Mouse (Mus musculus) gastrocnemius, adult 8-10 months (tissue): Measurements from ENCODE around the gene Nell1. TPM values are rescaled to one million over a fixed set of nuclear protein-coding genes. Genes with fewer than 3 reads are reported as not detected.

Experiments
- DNase-seq, 2 experiments: peaks; one replicate each; pipeline ENCODE4 v3.0.0; 2022; ENCODE audit warnings: low spot score in 2 of 2
- total RNA-seq, 4 experiments: library from RNA; stranded (reverse); gene quantifications; 2 replicates each; pipeline ENCODE4 v1.2.4; 2022

Gene Nell1
- total RNA-seq, 4 experiments from 2014 or later: 0.13 to 0.18 (median 0.17) TPM

DNA sequence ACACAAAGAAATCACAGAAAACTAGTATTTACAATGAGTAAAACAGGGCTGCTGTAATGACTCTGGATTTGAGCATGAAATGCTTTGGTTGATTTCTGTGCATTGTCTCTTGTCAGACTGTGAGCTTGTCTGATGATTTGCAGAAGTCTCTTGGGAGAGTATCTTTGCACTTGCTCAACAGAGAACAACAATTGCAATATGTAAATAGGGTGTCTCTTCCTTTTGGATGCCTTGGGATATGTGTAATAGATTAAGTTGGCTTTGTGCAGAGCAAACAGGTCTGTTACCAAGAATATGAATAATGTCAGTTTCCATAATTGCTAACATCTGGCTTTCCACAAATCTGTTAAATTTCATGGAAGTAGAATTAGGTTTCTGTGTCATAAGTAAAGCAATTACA lies 868.0 kb downstream of the Nell1 start:
- DNase-seq: no peak

DNA sequence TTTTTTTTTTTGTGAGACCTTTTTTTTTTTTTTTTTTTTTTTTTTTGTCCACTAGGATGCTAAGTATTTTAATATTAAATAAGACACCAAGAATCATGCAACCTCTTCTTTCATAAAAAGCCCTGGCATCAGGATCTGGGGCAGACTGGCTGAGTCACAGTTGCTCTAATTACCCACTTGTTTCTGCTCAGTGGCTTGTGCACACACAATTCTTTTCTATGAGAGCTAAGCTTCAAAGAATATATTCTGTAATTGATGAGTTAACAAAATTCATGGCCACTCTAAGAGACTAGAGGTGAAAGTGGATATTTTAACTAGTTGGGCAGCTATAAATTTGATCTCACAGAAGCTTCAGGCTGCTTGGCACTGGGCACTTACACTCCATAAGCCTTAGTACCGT lies 873.3 kb downstream of the Nell1 start:
- DNase-seq: no peak

DNA sequence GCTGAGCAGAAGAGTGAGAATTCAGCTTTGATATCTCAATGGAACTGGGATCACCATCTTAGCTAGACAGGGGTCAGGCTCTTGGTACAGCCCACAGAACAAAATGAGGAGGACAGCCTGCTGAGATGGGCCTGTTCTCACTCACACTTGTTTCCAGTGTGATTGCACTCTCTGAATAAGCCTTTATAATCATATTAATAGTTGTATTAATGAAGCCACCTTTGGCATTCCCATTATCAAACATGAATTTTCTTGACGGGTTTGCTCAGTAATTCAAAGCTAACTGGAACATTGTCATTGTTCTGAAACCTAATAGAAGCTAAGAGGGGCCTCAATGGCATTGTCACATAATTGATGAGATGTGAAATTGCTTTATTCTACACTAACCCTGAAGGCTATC lies 875.6 kb downstream of the Nell1 start:
- DNase-seq: no peak

DNA sequence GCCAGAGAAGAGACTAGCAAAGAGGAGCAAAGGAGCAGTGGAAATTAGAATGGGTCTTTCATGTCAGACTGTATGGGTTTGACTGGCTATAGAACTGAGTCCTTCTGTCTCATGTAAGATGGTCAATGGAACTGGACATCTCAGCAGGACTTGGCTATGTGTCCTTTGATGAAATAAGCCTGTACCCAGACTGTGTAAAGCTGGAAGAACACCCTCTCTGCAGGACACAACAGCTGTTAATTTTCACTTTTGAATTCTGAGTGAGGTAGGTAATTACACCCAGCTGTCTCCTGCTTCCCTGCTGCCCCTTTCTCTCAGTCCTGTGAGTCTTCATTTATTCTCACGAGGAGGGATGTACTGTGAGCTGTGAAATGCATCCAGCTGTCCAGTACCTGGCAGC lies 895.5 kb downstream of the Nell1 start:
- no peak for DNase-seq

DNA sequence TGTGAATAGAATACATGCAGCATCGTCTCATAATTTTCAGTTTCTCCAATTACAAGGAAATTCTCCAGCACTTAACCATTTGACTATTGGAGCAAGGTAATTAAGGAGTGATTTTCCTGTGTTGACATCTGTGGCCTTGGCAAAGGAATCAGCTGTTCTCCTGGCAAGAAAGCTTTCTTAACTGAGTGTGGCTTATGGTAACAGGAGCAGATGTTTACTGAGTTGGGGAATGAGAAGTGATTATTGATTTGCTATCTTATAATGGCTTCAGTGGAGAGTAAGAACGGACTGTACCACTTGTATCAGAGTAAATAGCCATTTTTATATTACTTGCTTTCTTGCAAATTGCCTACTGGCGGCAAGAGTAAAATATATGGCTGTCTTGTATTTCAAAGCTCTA lies 913.0 kb downstream of the Nell1 start:
- DNase-seq: no peak

DNA sequence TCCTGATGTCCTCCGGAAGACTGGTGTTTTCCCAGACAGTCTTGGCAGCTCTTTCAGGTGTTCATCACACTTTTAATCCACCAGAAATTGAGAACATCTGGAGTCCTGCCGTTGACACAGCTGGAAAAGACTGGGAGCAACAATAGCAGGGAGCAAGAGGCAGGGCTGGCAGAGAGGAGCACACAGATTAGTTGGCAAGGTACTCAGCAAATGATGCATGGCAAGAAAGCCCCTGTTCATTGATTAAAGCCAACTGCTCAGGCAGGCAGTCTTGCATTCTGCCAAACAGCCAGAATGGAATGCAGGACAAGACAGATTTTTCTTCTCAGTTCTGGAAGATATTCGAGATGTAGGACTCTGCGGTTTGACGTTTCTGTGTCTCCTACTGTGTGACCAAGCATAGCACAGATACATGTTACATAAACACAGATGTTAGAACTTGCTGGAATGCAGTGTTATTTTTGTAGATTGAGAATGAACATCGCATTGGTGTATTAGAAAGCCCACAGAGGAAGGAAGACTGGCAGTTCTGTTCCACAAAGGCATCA lies 925.0 kb downstream of the Nell1 start:
- no peak for DNase-seq

Other genes with a start within 250 kb of the Nell1 start
- 1 to 10 TPM; 5.3 to 8.2 (median 7.0) TPM for gene Htatip2, start 215.7 kb upstream of the Nell1 start, total RNA-seq
- 10 to 100 TPM; 12.5 to 17.5 (median 15.2) TPM for gene Prmt3, start 196.5 kb upstream of the Nell1 start, total RNA-seq
- not detected for gene Slc6a5, start 64.7 kb upstream of the Nell1 start, total RNA-seq